Mouse (Mus musculus) limb, embryonic 15.5 days (tissue): ENCODE measurements at regions not wholly inside any gene's neighbourhood (a gene's known extent, or its start where the extent isn't known, plus 50 kb on each side); places are given as distances from the start of the nearest gene placed in this dataset.

Experiments
- ATAC-seq: fragments of 200-750 bp; cut with Nextera tagmentation; 2 replicates; pipeline ENCODE4 v1.8.0; 2017; ENCODE audit warnings: low read depth, moderate TSS enrichment; ENCODE audit not compliant: insufficient number of reproducible peaks, low FRiP score, low TSS enrichment
- H3K27ac ChIP-seq: fragments of 300-500 bp; sonication (generic); 2 replicates; pipeline ENCODE4 v1.5.1; 2015; ENCODE audit warnings: moderate library complexity, mild to moderate bottlenecking, inconsistent platforms
- H3K27me3 ChIP-seq: fragments of 300-500 bp; sonication (generic); 2 replicates; pipeline ENCODE4 v1.6.1; 2015; ENCODE audit warnings: inconsistent platforms
- H3K36me3 ChIP-seq: fragments of 300-500 bp; sonication (generic); 2 replicates; pipeline ENCODE4 v1.6.1; 2015; ENCODE audit warnings: inconsistent platforms
- H3K4me1 ChIP-seq: fragments of 300-500 bp; sonication (generic); 2 replicates; pipeline ENCODE4 v1.6.1; 2015; ENCODE audit warnings: inconsistent platforms
- H3K4me2 ChIP-seq: fragments of 300-500 bp; sonication (generic); 2 replicates; pipeline ENCODE4 v1.6.1; 2015; ENCODE audit warnings: mild to moderate bottlenecking, inconsistent platforms
- H3K4me3 ChIP-seq: fragments of 300-500 bp; sonication (generic); 2 replicates; pipeline ENCODE4 v1.5.1; 2015; ENCODE audit warnings: mild to moderate bottlenecking, inconsistent platforms
- H3K9ac ChIP-seq: fragments of 300-500 bp; sonication (generic); 2 replicates; pipeline ENCODE4 v1.6.1; 2015; ENCODE audit warnings: inconsistent platforms
- H3K9me3 ChIP-seq: fragments of 300-500 bp; sonication (generic); 2 replicates; pipeline ENCODE4 v1.6.1; 2016; ENCODE audit warnings: inconsistent platforms
- WGBS: fragments of 180-500 bp; shearing (Covaris S2); methylation state at CpG from one replicate; pipeline ENCODE4 v1.1.7; 2015; 5-methylcytosine and 5-hydroxymethylcytosine counted together

GRCm38 (mm10) chr9:116511450-116511849 lies 336.3 kb upstream of the Tgfbr2 start:
- 0 out of 2 replicates have a peak, but pooled peaks cover 2% of the 10 kb centered on the region for H3K4me1 ChIP-seq
- H3K4me2 ChIP-seq: no peak overlapping the region
- H3K9ac ChIP-seq: no peak overlapping the region
- no peak overlapping the region for H3K4me3 ChIP-seq
- no peak for ATAC-seq
- no peak overlapping the region for H3K27ac ChIP-seq
- H3K27me3 ChIP-seq: no peaks in the 10 kb centered on the region
- H3K9me3 ChIP-seq: no peaks in the 10 kb centered on the region
- WGBS: 35% methylated on average over 3 of the region's 3 CpGs
- H3K36me3 ChIP-seq: no peaks in the 10 kb centered on the region

GRCm38 (mm10) chr9:116507756-116508155 lies 332.6 kb upstream of the Tgfbr2 start:
- no peak for ATAC-seq
- no peak overlapping the region for H3K4me2 ChIP-seq
- 72% methylated on average over 5 of the region's 5 CpGs for WGBS
- 0 out of 2 replicates have a peak overlapping the region, but pooled peaks have one; percentile 54 for H3K27ac ChIP-seq
- H3K9ac ChIP-seq: no peak overlapping the region
- 0 out of 2 replicates have a peak, but pooled peaks cover 2% of the 10 kb centered on the region for H3K4me1 ChIP-seq
- H3K9me3 ChIP-seq: no peaks in the 10 kb centered on the region
- no peaks in the 10 kb centered on the region for H3K36me3 ChIP-seq
- H3K27me3 ChIP-seq: no peaks in the 10 kb centered on the region
- no peak overlapping the region for H3K4me3 ChIP-seq

GRCm38 (mm10) chr9:116502831-116503230 lies 327.7 kb upstream of the Tgfbr2 start:
- H3K9ac ChIP-seq: no peak overlapping the region
- no peak for ATAC-seq
- H3K4me2 ChIP-seq: no peak overlapping the region
- 0 out of 2 replicates have a peak, but pooled peaks cover 4% of the 10 kb centered on the region for H3K4me1 ChIP-seq
- no peaks in the 10 kb centered on the region for H3K9me3 ChIP-seq
- H3K27me3 ChIP-seq: no peaks in the 10 kb centered on the region
- no peaks in the 10 kb centered on the region for H3K36me3 ChIP-seq
- WGBS: 59% methylated on average over 5 of the region's 5 CpGs
- no peak overlapping the region for H3K4me3 ChIP-seq
- H3K27ac ChIP-seq: no peak overlapping the region

GRCm38 (mm10) chr9:116500951-116501350 lies 325.8 kb upstream of the Tgfbr2 start:
- ATAC-seq: no peak
- H3K4me2 ChIP-seq: no peak overlapping the region
- no peak overlapping the region for H3K4me3 ChIP-seq
- 83% methylated on average over 3 of the region's 3 CpGs for WGBS
- H3K27me3 ChIP-seq: no peaks in the 10 kb centered on the region
- H3K36me3 ChIP-seq: no peaks in the 10 kb centered on the region
- no peaks in the 10 kb centered on the region for H3K9me3 ChIP-seq
- 0 out of 2 replicates have a peak, but pooled peaks cover 2% of the 10 kb centered on the region for H3K4me1 ChIP-seq
- H3K9ac ChIP-seq: no peak overlapping the region
- no peak overlapping the region for H3K27ac ChIP-seq

- no peak for ATAC-seq
- no peaks in the 10 kb centered on the region for H3K9me3 ChIP-seq
These were observed 316.1 kb upstream of the Tgfbr2 start for GRCm38 (mm10) chr9:116491227-116491626.

GRCm38 (mm10) chr9:116489787-116490186 lies 314.6 kb upstream of the Tgfbr2 start:
- H3K27me3 ChIP-seq: no peaks in the 10 kb centered on the region
- H3K4me1 ChIP-seq: peaks cover 5% of the 10 kb centered on the region
- 46% methylated on average over 4 of the region's 4 CpGs for WGBS
- H3K4me2 ChIP-seq: no peak overlapping the region
- no peak overlapping the region for H3K9ac ChIP-seq
- peak overlapping the region; percentile 43; the same call in 1 of the 2 replicates for H3K27ac ChIP-seq
- H3K9me3 ChIP-seq: no peaks in the 10 kb centered on the region
- no peak overlapping the region for H3K4me3 ChIP-seq
- ATAC-seq: no peak
- H3K36me3 ChIP-seq: no peaks in the 10 kb centered on the region

More at GRCm38 (mm10) chr9:116491227-116491626, 316.1 kb upstream of the Tgfbr2 start:
- no peak overlapping the region for H3K4me3 ChIP-seq
- 86% methylated on average over 2 of the region's 2 CpGs for WGBS
- H3K27ac ChIP-seq: no peak overlapping the region
- H3K27me3 ChIP-seq: no peaks in the 10 kb centered on the region
- H3K36me3 ChIP-seq: no peaks in the 10 kb centered on the region
- H3K4me1 ChIP-seq: peaks cover 5% of the 10 kb centered on the region
- H3K4me2 ChIP-seq: no peak overlapping the region
- H3K9ac ChIP-seq: no peak overlapping the region

GRCm38 (mm10) chr9:116489273-116489672 lies 314.1 kb upstream of the Tgfbr2 start:
- H3K9me3 ChIP-seq: no peaks in the 10 kb centered on the region
- H3K4me3 ChIP-seq: no peak overlapping the region
- H3K9ac ChIP-seq: no peak overlapping the region
- 69% methylated on average over 5 of the region's 5 CpGs for WGBS
- H3K27me3 ChIP-seq: no peaks in the 10 kb centered on the region
- H3K27ac ChIP-seq: peak overlapping the region; percentile 43; the same call in 1 of the 2 replicates
- H3K36me3 ChIP-seq: no peaks in the 10 kb centered on the region
- no peak overlapping the region for H3K4me2 ChIP-seq
- no peak for ATAC-seq
- H3K4me1 ChIP-seq: peaks cover 5% of the 10 kb centered on the region

- Histone ChIP-seq H3K9ac (no peak overlapping the region), H3K27me3 (no peaks in the 10 kb centered on the region), H3K36me3 (no peaks in the 10 kb centered on the region), H3K4me1 (no peaks in the 10 kb centered on the region), H3K9me3 (no peaks in the 10 kb centered on the region), H3K4me2 (no peak overlapping the region), H3K27ac (no peak overlapping the region), H3K4me3 (no peak overlapping the region)
- WGBS: 73% methylated on average over 3 of the region's 3 CpGs
- ATAC-seq: no peak
These were observed 302.1 kb upstream of the Tgfbr2 start for GRCm38 (mm10) chr9:116477309-116477708.

GRCm38 (mm10) chr9:116475206-116475955 lies 300.2 kb upstream of the Tgfbr2 start:
- Histone ChIP-seq H3K27me3 (no peaks in the 10 kb centered on the region), H3K9ac (no peak overlapping the region), H3K27ac (no peak overlapping the region), H3K36me3 (no peaks in the 10 kb centered on the region), H3K4me1 (no peaks in the 10 kb centered on the region), H3K4me3 (no peak overlapping the region), H3K4me2 (no peak overlapping the region), H3K9me3 (no peaks in the 10 kb centered on the region)
- 80% methylated on average over 12 of the region's 12 CpGs for WGBS
- ATAC-seq: no peak

GRCm38 (mm10) chr9:116472855-116473254 lies 297.7 kb upstream of the Tgfbr2 start:
- no peak overlapping the region for H3K4me3 ChIP-seq
- no peak overlapping the region for H3K9ac ChIP-seq
- ATAC-seq: no peak
- no peaks in the 10 kb centered on the region for H3K27me3 ChIP-seq
- 75% methylated on average over 4 of the region's 4 CpGs for WGBS
- no peak overlapping the region for H3K27ac ChIP-seq
- no peaks in the 10 kb centered on the region for H3K36me3 ChIP-seq
- H3K4me1 ChIP-seq: no peaks in the 10 kb centered on the region
- no peaks in the 10 kb centered on the region for H3K9me3 ChIP-seq
- no peak overlapping the region for H3K4me2 ChIP-seq

GRCm38 (mm10) chr9:116468569-116469250 lies 293.6 kb upstream of the Tgfbr2 start:
- H3K27me3 ChIP-seq: no peaks in the 10 kb centered on the region
- WGBS: 62% methylated on average over 10 of the region's 10 CpGs
- ATAC-seq: no peak
- H3K4me1 ChIP-seq: no peaks in the 10 kb centered on the region
- H3K9me3 ChIP-seq: no peaks in the 10 kb centered on the region
- H3K27ac ChIP-seq: no peak overlapping the region
- H3K4me2 ChIP-seq: no peak overlapping the region
- no peaks in the 10 kb centered on the region for H3K36me3 ChIP-seq
- H3K9ac ChIP-seq: no peak overlapping the region
- no peak overlapping the region for H3K4me3 ChIP-seq

- no peak for ATAC-seq
- H3K36me3 ChIP-seq: no peaks in the 10 kb centered on the region
- 93% methylated on average over 7 of the region's 7 CpGs for WGBS
- no peak overlapping the region for H3K27ac ChIP-seq
- H3K9ac ChIP-seq: no peak overlapping the region
- H3K4me2 ChIP-seq: no peak overlapping the region
- no peaks in the 10 kb centered on the region for H3K9me3 ChIP-seq
- H3K4me1 ChIP-seq: no peaks in the 10 kb centered on the region
- H3K4me3 ChIP-seq: no peak overlapping the region
- no peaks in the 10 kb centered on the region for H3K27me3 ChIP-seq
These were observed 291.2 kb upstream of the Tgfbr2 start for GRCm38 (mm10) chr9:116466336-116466735.
